Mouse (Mus musculus) skeletal muscle tissue, adult 2 months (tissue): ENCODE results near the gene Cdk10.
"Not testable (repeated sequence)": the region's sequence is repeated elsewhere in the genome, so short reads cannot be mapped to it uniquely, and the experiment has no call there.

ENCODE experiments used
- DNase-seq: peaks from one replicate; pipeline ENCODE4 v3.0.0-alpha.2; 2012; ENCODE audit warnings: low read depth, low spot score

The Cdk10 gene

DNA sequence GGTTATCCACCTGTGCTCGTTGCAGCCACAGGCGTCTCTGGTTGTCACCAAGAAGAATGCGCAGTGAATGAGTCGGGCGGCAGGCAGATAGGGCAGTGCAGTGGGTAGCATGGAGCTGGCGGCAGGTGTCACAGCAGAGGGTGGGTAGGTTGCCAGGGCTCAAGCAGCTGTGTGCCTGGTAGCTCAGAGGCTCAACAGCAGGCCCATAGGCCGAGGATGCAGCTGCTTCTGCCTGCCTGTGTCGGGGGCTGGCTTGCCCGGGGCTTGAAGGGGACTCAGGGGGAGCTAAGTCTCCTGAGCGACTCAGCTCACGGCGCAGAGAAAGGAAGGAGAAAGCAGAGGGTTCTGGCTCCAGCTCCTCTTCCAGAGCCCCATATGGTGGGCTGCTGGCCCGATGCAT, 8.7 kb downstream of the Cdk10 start:
- DNase-seq = no peak

DNA sequence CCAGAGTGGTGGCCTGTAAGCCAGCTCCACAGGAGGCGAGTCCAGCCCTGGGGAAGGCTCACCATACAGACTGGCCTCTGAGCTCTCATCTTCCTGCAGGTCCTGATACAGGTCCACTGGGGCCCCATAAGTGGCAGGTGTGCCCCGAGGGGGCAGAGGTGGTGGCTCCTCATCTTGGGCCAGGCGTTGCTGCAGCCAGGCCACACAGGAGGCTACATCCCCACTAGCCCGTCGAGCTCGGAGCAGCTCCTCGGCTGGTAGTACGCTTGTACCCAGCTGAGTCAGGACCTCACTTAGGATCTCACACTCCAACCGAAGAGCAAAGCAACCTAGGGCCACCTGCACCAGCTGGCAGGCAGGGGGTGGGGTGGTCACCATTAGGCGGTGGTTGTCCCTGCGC, 9.1 kb downstream of the Cdk10 start:
- DNase-seq = no peak

DNA sequence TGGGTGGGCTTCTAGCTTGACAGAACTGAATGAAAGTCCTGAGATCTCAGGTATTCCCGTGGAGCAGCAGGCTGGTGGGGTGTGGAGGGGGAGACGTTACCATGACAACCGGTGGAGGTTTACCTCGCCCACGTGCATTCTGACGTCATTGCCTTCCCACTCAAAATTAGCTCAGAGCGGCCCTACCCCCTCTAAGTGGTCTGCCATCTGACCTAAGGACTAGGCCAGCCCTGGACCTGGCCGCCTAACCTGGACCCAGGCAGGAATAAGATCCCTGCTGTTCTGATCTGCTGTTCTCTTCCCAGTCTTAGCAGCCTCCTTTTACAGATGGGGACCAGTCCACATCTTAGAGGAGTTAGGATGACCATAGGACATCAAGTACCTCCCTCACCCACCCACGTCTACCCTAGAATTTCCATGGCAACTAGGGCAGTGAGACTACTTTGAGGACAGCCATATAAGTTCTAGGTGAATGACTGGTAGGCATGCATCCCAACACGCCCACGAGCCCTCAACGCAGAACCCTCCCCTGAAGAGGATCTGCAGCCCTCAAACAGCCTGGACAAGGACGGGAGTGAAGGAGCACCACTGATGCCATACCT, 10.4 kb downstream of the Cdk10 start:
- no peak for DNase-seq

DNA sequence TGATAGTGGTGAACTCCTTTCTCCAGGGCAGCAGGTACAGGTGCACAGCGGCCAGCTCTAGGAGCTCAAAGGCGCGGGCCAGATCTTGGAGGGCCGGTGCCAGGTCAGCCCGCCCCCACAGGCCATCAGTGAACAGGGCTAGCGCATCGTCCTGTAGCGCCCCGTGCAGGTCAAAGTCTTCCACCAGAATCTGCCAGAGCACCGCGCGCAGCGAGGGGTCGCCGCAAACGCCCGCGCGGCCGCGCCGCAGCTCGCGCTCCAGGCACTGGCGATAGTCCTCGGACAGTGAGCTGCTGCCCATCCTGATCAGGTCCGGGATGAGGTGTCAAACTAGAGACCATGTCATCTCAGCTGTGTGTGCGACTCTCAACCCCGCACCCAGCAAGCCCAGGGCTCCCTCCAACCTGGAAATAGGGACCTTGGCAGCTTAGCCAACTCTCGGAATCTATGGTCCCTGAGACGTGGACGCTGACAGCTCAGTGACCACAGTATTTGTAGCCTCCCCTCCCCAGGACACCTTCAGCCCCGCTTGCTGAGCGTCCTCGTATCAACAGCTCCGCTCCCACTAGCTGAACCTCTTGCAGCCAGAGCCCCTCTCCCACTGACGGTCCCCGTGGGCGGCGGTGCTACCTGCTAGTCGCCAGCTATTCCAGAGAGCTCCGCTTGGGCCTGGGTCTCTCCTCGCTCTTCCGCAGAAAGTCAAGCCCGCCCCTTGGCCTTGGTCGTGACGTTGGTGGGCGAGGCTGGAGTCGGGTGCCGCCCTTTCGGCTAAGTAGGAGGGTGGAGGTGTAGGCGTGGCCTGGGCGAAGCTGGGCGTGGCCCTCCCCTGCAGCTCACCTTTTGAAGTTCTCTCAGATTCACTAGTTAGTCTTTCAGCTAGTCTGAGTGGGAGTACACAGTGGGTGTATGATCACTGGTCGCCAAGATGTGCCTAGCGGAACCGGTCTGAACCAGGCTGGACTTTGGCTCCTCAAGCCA, 11.2 kb downstream of the Cdk10 start, which contains the start of gene Spata2l:
Spata2l (minus strand) TSS at position 714 of the 978 bp plus-strand sequence.
- DNase-seq = peak; percentile 59

DNA sequence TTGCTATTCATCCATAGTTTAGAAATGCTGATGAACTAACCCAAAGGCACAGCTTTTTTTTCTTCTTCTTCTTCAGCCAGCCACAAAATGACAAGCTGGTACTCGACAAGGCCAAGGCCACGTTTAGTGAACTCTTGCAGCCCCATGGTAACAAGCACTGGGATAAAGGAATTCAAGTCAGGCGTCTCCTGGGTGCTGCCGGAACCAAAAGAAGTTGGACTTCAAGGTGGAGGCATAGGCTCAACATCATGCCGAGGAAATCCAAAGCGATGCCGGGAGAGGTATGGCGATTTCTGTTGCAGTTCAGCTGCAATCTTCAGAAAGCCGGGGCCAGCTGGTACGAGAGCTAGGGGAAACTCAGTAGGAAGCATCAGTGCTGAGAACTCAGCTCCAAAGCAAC, 14.8 kb downstream of the Cdk10 start:
- DNase-seq = no peak

DNA sequence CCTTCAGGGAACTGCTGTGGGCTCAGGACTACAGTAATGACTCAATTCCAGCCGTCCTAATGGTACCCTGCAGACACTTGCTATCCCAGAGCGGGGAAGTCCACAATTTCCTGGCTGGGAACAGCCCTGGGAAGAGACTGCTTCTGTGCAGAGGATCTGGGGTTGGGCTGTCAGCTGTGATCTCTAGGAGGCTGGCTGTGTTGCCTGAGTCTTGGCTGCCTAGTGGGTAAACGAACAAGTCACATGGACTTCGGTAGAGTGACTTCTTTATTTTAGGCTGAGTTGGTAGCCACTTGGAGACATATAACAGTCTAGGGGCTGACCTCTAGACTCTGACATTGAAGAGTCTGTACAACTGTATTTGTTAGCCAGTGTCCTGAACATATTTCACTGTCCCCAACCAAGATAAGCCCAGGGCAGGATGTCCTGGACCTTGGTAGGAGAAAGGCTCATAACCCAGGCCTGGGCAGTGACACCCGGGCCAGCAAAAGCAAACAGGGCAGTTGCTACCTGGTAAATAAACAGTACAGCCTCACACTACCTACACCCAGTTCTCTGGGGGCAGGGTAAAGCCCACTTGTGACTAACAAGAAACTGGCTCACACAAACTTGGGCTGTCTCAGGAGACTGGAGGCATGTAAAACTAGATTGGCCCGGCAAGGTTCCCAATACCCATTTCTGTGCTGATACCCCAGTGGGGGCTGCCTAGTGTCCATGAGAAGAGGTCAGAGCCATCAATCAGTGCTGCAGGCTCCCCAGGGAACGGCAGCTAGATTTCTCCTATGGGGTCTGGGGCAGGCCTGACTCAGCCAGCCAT, 17.7 kb downstream of the Cdk10 start:
- no peak for DNase-seq

DNA sequence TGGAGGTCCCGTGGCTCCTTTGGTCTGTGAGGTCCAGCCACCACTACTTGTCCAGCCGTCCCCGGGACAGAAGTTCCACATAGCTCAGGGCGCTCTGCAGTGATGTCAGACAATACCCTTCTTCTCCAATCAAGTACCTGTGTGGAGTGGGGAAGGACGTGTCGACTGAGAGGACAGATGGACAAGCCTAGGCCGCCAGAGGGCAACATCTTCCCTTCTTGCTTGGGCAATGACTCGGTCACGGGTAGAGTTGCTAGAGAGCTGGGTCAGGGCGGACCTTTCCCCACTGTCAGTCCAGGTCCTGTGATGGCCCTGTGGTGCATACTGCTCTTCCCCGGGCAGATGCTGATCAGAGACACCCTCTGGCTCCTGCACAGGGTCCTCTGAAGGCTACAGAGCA, 18.4 kb downstream of the Cdk10 start:
- no peak for DNase-seq

DNA sequence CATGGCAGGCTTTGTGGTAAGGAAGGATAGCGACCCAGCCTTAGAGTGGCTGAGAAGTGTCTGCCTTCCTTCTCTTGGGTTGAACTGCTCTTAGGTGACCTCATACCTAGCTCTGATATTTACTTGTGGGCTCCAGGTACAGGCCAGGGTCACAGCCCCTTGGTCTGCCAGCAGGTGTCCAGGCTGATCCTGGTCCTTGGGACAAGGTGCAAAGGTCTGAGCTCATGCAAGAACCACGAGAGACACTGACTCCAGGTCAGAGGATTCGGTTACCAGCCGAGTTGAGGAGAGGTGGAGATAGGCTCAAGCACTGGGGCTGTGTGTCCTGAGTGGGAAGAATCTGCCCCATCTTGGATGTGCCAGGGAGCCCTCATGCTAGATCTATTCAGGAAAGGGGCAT, 19.7 kb downstream of the Cdk10 start:
- no peak for DNase-seq

DNA sequence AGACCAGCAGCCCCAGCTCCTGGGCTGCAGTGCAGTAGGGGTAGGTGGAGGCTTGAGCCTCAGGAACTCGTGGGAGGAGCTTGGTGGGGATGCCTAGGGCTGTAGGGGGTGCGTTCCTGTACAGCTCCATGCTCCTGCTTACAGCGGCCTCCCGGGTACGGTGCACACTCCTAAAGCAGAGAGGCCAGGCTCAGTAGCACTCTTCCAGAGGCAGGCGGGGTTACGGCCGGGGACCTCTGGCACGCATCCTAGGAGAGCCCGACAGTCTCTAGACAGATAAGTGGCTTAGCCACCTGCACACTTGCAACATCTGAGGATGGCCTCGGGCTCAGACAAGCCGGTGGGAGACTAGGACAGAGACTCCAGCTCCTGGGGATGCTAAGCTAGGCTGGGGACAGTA, 20.9 kb downstream of the Cdk10 start:
- no peak for DNase-seq

DNA sequence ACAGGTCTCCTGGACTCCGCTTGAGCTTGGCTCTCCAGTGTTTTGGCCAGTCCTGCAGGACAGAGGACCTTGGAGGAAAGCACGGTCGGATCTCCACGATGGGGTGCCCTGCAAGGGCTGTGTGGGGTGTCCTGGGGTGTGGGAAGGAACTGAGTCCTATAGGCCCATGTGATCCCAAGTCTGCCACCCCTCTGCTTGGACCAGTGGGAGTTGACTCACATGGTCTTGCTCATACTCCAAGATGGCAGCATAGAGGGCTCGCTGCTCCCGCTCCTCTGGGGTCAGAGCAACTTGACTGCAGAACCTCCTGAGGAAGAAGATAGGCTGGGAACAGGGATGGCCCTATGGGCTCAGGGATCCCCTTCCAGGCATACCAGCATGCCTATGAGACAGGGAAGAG, 23.1 kb downstream of the Cdk10 start:
- no peak for DNase-seq

DNA sequence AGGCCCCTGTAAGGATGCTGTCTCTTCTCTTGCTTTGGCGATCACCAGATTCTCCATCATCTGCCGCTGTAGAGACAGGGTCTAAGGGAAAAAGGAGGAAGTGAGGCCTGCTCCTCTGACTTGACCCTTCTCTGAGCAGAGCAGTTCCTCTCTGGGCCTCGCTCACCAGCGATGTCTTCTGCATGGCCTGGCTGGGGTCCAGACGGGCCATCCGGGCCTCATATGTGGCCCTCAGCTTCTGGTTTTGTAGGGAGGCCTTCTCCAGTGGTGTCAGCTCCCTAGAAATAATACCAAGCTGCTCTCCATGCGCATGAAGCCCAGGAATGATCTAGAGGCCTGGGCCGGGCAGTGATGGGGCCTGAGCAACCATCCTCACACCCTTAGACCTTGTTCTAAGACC, 24.0 kb downstream of the Cdk10 start:
- DNase-seq = no peak

DNA sequence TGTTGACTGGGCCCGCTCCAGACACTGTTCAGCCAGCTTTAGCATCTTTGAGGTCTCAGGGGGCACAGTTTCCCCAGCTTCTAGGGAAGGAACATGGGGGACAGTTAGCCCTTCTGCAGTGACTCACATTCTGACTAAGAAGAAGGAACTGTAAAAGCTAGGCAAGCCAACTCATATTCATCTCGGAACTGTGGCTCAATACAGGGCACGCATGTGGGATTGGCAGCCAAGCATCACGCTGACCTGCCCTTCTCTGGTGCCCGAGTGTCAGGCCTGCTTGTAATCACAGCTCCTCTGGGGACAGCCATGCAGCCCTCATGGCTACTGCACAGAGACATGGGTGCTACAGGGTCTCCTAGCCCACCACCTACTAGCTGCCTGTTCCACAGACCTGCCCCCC, 26.3 kb downstream of the Cdk10 start:
- no peak for DNase-seq

DNA sequence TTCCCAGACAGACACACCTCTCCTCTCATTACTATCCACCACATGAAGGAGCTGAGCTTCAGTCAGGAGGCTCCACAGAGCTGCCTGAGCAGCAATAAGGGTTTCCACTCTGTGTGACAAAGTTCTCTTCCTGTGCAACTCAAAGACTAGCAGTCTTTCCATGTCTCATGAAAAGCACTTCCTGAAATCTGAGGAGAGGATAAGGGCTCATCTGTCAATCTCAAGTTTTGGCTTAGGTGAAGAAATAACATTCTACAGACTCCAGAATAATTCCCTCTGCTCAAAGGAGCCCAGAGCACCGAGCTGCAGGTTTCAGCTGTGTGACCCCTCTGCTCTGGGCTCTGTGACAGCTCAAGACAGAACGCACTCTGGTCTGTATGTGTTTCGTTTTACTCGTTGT, 28.3 kb downstream of the Cdk10 start:
- no peak for DNase-seq

DNA sequence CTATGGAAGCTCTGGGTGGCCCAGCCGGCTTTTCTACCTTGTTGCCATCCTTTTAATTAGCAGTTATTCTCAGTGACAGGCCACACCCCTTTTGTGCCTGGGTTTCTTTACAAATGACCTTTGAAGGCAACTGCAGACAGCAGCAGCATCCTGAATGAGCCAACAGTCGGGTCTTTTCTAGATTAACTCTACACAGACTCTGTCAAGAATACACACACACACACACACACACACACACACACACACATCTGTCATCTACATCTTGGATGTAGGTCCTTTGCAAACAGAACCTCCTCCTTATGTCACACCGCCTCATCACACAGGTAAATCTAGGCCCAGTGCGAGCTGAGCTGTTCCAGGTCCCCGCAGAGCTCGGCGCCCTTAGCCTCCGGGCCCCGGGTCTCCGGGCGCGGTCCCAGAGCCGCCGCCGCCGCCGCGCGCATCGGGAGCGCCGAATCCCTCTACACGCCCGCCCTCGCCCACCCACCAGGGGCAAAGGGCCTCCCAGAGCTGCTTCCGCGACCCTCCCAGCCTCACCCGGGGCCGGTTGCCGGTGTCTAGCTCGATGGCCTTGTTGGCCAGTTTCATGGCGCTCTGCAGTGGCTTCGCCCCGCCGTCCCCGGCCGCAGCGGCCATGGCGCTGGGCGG, 28.9 kb downstream of the Cdk10 start:
- DNase-seq = no peak

DNA sequence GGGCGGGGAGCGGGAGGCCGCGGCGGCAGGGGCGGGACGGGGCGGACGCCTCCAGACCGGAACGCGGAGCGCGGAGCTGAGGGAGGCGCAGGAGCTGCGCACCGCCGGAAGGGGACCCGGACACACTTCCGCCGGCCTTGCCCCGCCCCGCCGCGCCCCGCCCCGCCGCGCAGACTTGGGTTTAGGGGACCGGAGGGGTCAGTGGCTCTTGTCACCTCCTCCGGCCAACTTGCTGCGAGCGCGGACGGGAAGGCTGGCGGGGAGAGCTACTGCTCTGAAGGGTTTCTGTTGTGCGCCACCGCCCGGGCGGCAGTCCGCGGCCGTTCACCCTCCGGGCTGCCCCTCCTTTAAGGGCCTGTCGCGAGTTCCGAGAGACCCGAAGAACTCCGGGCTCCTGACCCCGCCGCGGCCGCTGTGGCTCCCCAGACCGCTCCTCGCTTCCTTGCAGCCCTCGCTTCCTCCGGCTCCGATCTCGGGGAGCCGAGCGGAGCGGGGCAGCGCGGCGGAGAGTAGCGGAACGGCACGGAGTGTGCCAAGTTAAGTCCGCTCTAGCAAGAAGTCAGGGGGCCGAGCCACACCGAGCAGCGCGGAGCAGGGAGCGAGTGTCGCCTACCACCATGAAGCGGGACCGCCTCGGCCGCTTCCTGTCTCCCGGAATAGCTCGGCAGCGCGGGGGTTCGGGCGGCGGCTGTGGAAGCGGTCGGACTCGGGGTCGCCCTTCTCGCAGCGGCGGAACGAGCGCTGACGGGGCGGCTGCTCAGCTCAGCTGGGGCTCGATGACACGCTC, 29.6 kb downstream of the Cdk10 start, which contains the start of the genes Zfp276 and Vps9d1:
Zfp276 (plus strand) TSS at position 97 of the 787 bp plus-strand sequence.
Vps9d1 (minus strand) TSS at position 250 of the 787 bp plus-strand sequence.
- peak; percentile 63 for DNase-seq

DNA sequence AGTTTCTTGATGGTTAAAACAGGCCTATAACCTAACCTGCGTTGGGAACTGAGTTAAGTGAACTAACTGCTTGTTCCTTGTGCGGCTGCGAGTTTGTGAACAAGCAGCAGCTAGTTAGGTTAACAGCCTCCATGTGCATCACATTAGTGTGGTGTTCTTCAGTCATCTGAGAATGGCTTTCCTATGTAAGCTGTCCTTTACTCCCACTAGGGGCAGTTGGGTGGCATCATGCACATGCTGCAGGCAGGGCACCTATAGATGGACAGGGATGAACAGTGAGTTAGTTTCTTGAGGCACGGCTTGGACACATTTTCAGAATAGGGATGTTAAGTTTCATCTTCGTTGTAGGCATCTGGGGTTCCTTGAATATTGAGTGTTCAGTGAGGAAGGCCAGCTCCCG, 30.5 kb downstream of the Cdk10 start:
- DNase-seq = no peak

DNA sequence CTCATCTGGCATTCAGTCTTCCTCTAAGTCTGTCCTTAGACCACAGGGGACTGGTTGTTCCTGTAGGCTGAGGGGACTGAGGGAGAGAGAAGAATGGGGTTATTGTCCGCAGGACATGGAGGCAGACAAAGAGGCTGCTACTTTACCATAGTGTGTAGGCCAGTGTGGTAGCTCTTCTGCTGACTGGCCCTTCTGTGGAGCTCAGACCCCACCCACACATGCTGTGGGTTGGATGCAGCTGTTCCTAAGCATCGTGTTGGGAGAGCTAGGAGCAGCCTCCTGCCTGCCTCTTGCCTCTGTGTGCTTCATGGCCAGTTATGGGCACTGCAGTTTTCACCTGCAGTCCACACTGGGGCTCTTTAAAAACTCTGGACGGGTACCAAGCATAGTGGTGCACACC, 32.5 kb downstream of the Cdk10 start:
- no peak for DNase-seq

DNA sequence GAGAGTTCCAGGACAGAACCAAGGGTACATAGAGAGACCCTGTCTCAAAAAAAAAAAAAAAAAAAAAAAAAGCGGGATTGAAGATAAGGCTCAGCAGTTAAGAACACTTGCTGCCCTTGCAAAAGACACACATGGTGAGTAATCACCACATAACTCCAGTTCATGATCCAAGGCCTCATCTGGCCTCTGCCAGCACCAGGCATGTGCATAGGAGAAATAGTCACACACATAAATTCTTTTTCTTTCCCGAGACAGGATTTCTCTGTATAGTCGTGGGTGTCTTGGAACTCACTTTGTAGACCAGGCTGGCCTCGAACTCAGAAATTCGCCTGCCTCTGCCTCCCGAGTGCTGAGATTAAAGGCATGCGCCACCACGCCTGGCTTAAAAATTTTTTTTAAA, 33.0 kb downstream of the Cdk10 start:
- DNase-seq = not testable (repeated sequence)

DNA sequence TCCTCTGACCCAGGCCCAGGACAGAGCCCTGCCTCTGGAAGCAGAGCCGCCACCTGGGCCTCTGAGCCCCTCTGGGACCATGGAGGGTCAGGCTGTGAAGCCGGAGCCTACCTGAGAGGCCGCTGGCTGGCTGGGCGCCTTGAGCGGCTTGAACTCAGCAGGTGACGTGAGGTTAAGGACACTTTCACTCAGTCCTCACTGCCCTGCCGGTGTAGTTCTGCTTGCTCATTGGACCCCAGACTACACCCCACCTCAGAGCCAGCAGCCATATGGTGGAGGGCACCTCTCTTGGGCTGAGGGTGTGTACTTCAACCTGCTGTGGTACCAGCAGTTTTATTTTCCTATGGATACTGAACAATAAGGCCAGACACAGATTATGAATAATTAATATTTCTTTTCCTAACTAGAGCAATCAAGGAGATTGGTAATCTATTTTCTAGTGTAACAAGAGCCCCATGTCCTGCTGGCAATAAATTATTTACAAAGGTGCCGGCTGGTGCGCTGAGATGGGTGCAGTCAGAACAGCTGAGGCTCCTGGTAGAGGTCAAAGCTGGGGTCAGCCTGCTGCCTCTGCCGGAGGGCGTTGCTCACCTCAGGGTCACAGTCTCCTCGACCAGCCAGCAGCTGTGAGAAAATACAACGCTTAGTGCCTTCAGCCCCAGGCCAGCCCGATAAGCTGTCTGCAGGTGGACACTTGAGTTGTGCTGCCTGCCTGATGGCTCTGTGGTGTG, 43.4 kb downstream of the Cdk10 start:
- DNase-seq = no peak

DNA sequence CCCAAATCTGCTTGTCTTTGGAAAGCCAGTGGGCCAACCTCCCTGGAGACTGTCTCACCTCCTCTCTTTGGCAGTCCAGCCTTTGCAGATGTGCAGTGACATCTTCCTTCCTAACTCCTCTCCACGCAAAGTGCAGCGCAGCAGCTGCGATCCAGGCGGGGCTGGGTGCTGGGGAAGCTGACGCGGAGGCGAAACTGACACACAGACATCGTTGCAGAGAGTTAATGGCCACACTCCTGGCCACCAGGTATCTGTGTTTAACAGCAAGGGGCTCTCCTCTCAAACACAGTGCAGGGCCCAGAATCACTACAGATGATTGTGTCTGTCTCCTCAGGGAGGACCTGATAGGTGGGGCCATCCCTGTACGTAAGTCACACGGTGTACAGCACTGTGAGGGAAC, 46.5 kb downstream of the Cdk10 start:
- no peak for DNase-seq
